Mouse (Mus musculus) neural tube, embryonic 12.5 days (tissue): ENCODE measurements around the gene Kcnh3. TPM values are rescaled to one million over a fixed set of nuclear protein-coding genes. Genes with fewer than 3 reads are reported as not detected.
"Not testable (repeated sequence)": the region's sequence is repeated elsewhere in the genome, so short reads cannot be mapped to it uniquely, and the experiment has no call there.

Experiments used
- ATAC-seq: fragments of 200-750 bp; cut with Nextera tagmentation; 2 replicates; pipeline ENCODE4 v1.8.0; 2017; ENCODE audit warnings: low read depth, mild to moderate bottlenecking, moderate TSS enrichment, moderate library complexity; ENCODE audit not compliant: low FRiP score
- H3K27ac ChIP-seq: fragments of 300-500 bp; sonication (generic); 2 replicates; pipeline ENCODE4 v1.5.1; 2016
- H3K27me3 ChIP-seq: fragments of 300-500 bp; sonication (generic); replicated peaks from 2 replicates; pipeline ENCODE4 v1.6.1; 2016; ENCODE audit warnings: mild to moderate bottlenecking
- H3K36me3 ChIP-seq: fragments of 300-500 bp; sonication (generic); 2 replicates; pipeline ENCODE4 v1.6.1; 2016; ENCODE audit warnings: mild to moderate bottlenecking
- H3K4me1 ChIP-seq: fragments of 300-500 bp; sonication (generic); 2 replicates; pipeline ENCODE4 v1.6.1; 2016
- H3K4me2 ChIP-seq: fragments of 300-500 bp; sonication (generic); replicated peaks from 2 replicates; pipeline ENCODE4 v1.6.1; 2016; ENCODE audit warnings: mild to moderate bottlenecking
- H3K4me3 ChIP-seq: fragments of 300-500 bp; sonication (generic); 2 replicates; pipeline ENCODE4 v1.5.1; 2016
- H3K9ac ChIP-seq: fragments of 300-500 bp; sonication (generic); 2 replicates; pipeline ENCODE4 v1.6.1; 2016; ENCODE audit warnings: mild to moderate bottlenecking
- H3K9me3 ChIP-seq: fragments of 300-500 bp; sonication (generic); 2 replicates; pipeline ENCODE4 v1.6.1; 2016; ENCODE audit warnings: mild to moderate bottlenecking
- WGBS: fragments of 180-500 bp; shearing (Covaris S2); methylation state at CpG from one replicate; pipeline ENCODE4 v1.1.7; 2016; 5-methylcytosine and 5-hydroxymethylcytosine counted together
- polyA plus RNA-seq: library from polyadenylated mRNA; unstranded; fragments of >200 nt; fragmentation: Nextera tagmentation; extraction: Ambion mirVana; gene quantifications from 2 replicates; pipeline ENCODE4 v1.2.1, GENCODE M21; 2016

Kcnh3 gene
- polyA plus RNA-seq, 1 experiment from 2014 or later: 0.51 TPM

DNA sequence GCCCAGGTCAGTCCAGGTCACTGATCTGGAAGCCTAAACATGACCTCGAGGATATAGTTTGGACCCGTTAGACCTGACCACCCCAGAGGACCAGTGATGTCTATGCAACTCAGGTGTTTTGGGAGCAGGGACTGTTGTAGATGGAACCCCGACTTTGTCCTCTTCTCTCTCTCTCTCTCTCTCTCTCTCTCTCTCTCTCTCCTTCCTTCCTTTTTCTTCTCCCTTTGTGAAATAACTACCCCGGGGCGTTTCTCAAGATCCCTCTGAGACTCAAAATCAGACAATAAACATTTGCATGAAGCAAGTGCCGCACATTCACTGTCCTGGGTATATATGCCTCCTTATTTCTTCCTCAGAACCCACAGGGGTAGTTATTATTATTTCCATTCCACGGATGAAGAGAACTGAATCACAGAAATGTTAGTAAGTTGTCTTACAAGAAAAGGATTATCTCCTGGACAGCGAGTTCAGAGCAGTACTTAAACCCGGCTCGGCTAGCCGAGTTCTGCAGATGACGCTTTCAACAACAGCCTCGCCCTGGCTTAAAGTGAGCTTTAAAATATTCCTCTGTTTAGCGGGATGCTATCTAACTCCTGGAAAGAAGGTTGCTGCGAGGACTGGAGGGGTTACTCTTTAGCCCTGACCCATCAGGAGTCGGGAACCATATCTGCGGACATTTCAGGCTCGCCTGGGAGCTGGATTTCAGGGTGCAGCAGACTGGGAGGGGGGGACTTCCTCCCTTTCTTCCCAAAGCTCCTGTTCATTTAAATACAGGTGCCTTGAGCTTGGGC, 1.7 kb upstream of the Kcnh3 start:
- 6% methylated on average over 18 of the region's 18 CpGs for WGBS
- ATAC-seq: no peak
- H3K27ac ChIP-seq: no peak overlapping the region
- H3K9me3 ChIP-seq: no peaks in the 10 kb centered on the region
- peak overlapping the region; percentile 61 for H3K4me2 ChIP-seq
- H3K4me3 ChIP-seq: peak overlapping the region; percentile 38
- no peaks in the 10 kb centered on the region for H3K36me3 ChIP-seq
- no peak overlapping the region for H3K9ac ChIP-seq
- peaks cover 87% of the 10 kb centered on the region for H3K27me3 ChIP-seq
- peaks cover 30% of the 10 kb centered on the region for H3K4me1 ChIP-seq

DNA sequence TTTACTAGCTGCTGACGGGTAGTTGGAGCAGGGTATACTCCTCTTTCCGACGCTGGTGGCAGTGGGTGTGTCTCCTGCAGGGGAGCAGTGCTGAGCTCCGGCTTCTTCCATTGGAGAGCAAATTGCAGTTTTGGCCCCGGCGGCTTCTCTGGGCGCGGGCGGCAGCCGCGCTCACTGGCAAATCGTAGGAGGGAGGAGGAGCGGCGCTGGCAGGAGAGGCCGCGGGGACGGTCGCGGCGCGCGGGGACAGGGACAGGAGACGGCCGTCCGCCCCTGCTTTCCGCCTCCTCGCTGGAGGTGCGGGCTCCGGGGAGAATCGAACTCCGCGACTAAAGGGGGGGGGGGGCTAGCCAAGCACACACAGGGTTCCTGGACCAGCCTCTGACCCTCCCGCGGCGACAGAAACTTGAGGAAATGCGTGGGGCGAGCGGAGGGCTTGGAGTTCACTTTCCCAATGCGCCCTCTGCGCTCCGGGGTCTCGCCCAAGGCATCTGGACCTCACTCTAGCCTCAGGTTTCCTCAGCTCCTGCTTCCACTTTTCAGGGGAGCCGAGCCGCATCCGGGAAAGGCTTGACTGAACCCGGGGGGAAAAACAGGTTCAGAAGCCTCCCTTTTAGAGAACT, 965 bp upstream of the Kcnh3 start:
- ATAC-seq: no peak
- peaks cover 30% of the 10 kb centered on the region for H3K4me1 ChIP-seq
- under 1% methylated on average over 46 of the region's 46 CpGs for WGBS

DNA sequence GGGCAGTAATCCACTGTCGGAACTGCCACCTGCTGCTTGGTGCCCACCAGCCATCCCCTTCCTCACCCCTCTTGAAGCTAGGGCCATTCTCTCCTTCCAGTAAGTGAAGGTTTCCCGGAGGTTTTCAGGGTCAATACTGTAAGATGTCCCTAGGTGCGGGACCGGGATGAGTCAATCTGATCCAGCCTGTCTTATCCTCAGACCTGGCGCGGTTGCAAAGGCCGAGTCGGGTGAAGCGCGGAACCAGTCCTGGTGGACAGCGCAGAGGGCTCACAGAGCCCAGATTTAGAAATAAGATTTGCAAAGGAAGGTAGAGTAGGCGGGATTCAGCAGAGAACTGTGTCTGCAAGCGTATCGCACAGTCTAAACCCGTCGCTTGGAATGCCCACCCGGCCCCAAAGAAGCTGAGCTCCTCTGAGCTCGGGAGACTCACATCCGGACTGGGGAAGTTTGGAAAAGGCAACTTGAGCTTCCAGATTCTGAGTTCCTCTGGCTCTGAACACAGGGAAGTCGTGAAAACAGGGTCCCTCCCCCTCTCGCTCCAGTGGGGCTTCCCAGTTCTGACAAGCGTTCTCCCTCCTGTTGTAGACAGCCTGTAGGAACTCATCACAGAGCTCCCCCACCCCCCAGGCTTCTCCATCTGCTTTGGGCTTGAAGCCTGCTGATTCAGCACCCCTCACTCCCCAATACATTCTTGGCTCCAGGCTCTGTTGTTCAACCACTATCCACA, 585 bp downstream of the Kcnh3 start:
- under 1% methylated on average over 22 of the region's 22 CpGs for WGBS
- ATAC-seq: no peak
- Histone ChIP-seq H3K27ac (no peak overlapping the region), H3K36me3 (no peaks in the 10 kb centered on the region), H3K9me3 (no peaks in the 10 kb centered on the region), H3K27me3 (peaks cover 98% of the 10 kb centered on the region), H3K4me1 (peaks cover 30% of the 10 kb centered on the region), H3K4me3 (peak overlapping the region; percentile 38), H3K4me2 (peak overlapping the region; percentile 61), H3K9ac (no peak overlapping the region)

More for the DNA sequence above, 965 bp upstream of the Kcnh3 start:
- Histone ChIP-seq H3K4me2 (peak overlapping the region; percentile 61), H3K36me3 (no peaks in the 10 kb centered on the region), H3K27ac (no peak overlapping the region), H3K9me3 (no peaks in the 10 kb centered on the region), H3K27me3 (peaks cover 94% of the 10 kb centered on the region), H3K4me3 (peak overlapping the region; percentile 38), H3K9ac (no peak overlapping the region)

DNA sequence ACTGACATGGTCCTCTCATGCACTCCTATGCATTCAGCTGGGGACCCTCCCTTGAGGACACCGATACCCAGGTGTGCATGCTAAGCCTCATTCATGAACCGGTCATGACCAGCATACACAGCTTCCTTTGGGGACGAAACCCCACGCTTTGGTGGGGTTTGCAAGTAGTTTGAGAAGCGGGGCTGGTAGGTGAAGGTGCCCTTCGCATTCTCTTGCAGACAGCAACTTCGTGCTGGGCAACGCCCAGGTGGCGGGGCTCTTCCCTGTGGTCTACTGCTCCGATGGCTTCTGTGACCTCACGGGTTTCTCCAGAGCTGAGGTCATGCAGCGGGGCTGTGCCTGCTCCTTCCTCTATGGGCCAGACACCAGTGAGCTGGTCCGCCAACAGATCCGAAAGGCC, 1.4 kb downstream of the Kcnh3 start:
- Histone ChIP-seq H3K9ac (no peak overlapping the region), H3K9me3 (no peaks in the 10 kb centered on the region), H3K4me1 (peaks cover 30% of the 10 kb centered on the region), H3K27ac (no peak overlapping the region), H3K4me2 (no peak overlapping the region), H3K4me3 (no peak overlapping the region), H3K27me3 (peaks cover 99% of the 10 kb centered on the region), H3K36me3 (no peaks in the 10 kb centered on the region)
- no peak for ATAC-seq
- WGBS: 18% methylated on average over 14 of the region's 14 CpGs

DNA sequence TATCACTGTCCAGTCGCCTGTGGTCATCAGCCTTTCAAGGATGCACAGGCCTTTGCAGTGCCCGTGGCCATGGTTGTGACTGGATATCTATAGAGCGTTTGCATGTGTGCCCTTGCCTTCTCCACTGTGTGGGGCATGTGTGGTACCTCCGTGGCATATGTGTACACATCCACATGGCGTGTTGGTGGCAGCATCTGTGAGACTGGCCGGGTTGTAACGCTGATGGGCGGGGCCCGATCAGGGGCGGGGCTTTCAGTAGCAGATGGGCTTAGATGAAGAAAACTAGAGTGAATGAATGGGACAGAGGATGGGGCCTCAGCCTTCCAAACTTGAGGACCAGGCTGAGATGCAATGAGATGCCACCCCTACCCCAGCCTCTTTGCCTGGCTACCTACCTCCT, 7.3 kb downstream of the Kcnh3 start:
- H3K4me3 ChIP-seq: no peak overlapping the region
- no peaks in the 10 kb centered on the region for H3K9me3 ChIP-seq
- H3K9ac ChIP-seq: no peak overlapping the region
- peaks cover 2% of the 10 kb centered on the region; the same call in 1 of the 2 replicates for H3K4me1 ChIP-seq
- H3K36me3 ChIP-seq: no peaks in the 10 kb centered on the region
- H3K27me3 ChIP-seq: peaks cover 46% of the 10 kb centered on the region
- no peak overlapping the region for H3K27ac ChIP-seq
- WGBS: 71% methylated on average over 10 of the region's 10 CpGs
- ATAC-seq: no peak
- H3K4me2 ChIP-seq: no peak overlapping the region

DNA sequence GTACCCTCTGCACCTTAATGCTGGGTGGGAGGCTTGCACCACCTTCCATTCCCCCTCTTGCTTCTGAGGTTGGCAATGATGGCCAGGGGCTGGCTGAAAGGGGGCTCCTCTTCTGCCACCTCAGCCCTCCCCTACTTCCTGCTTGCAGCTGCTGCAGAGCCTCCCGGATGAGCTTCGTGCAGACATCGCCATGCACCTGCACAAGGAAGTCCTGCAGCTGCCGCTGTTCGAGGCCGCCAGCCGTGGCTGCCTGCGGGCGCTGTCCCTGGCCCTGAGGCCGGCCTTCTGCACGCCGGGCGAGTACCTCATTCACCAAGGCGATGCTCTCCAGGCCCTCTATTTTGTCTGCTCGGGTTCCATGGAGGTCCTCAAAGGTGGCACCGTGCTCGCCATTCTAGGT, 9.1 kb downstream of the Kcnh3 start:
- 68% methylated on average over 17 of the region's 17 CpGs for WGBS
- peaks cover 28% of the 10 kb centered on the region for H3K27me3 ChIP-seq

DNA sequence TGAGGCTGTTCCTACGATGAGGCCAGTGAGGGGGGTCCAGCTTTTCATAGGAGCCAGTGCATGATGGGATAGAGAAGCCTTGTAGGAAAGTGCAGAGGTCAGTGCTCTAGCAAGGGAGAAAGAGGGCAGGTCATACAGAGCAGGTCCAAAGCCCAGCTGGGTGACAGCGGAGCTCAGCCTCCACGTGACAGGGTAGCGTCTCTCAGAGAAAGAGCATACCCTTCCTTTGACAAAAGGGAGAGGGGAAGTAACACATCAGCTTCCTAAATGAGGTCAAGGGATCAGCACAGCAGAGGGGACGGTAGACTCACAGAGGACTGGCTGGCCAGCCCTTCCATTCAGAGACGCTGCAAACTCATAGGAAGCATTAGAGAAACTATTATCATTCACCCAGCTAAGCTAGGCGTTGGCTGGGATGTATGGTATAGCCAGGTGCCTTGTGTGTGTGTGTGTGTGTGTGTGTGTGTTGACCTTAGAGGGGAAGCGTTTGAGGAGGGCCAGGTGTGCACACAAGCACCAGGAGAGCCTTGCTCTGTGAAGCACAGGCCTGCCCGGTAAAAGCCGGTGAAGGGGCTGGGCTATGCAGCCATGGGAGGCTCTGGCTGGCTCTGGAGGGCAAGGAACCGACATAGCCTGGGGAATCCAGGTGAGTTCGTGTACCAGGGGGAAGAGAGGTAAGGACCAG, 9.8 kb downstream of the Kcnh3 start:
- H3K4me1 ChIP-seq: peaks cover 5% of the 10 kb centered on the region
- no peak for ATAC-seq
- no peak overlapping the region for H3K4me3 ChIP-seq
- WGBS: 64% methylated on average over 12 of the region's 12 CpGs
- H3K27ac ChIP-seq: no peak overlapping the region
- no peaks in the 10 kb centered on the region for H3K36me3 ChIP-seq
- no peak overlapping the region for H3K9ac ChIP-seq
- H3K4me2 ChIP-seq: no peak overlapping the region
- no peaks in the 10 kb centered on the region for H3K9me3 ChIP-seq
- H3K27me3 ChIP-seq: peaks cover 21% of the 10 kb centered on the region

More for the DNA sequence above, 9.1 kb downstream of the Kcnh3 start:
- no peak for ATAC-seq
- Histone ChIP-seq H3K4me2 (no peak overlapping the region), H3K36me3 (no peaks in the 10 kb centered on the region), H3K27ac (no peak overlapping the region), H3K9ac (no peak overlapping the region), H3K4me3 (no peak overlapping the region), H3K4me1 (peaks cover 5% of the 10 kb centered on the region), H3K9me3 (no peaks in the 10 kb centered on the region)

DNA sequence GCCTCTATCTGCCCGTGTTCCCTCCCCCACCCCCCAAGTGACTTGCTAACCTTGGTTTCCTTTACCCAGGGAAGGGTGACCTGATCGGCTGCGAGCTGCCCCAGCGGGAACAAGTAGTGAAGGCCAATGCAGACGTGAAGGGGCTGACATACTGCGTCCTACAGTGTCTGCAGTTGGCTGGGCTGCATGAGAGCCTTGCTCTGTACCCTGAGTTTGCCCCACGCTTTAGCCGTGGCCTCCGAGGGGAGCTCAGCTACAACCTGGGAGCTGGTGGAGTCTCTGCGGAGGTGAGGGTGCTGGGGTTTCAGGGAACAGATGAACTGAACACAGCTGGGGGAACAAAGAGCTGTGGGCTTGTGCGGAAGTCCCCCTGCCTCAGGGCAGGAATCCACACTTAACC, 13.3 kb downstream of the Kcnh3 start:
- Histone ChIP-seq H3K4me3 (no peak overlapping the region), H3K4me2 (no peak overlapping the region), H3K9me3 (no peaks in the 10 kb centered on the region), H3K27me3 (peaks cover 4% of the 10 kb centered on the region), H3K36me3 (peaks cover 24% of the 10 kb centered on the region), H3K4me1 (peaks cover 5% of the 10 kb centered on the region), H3K9ac (no peak overlapping the region), H3K27ac (no peak overlapping the region)
- no peak for ATAC-seq
- WGBS: 65% methylated on average over 11 of the region's 11 CpGs

DNA sequence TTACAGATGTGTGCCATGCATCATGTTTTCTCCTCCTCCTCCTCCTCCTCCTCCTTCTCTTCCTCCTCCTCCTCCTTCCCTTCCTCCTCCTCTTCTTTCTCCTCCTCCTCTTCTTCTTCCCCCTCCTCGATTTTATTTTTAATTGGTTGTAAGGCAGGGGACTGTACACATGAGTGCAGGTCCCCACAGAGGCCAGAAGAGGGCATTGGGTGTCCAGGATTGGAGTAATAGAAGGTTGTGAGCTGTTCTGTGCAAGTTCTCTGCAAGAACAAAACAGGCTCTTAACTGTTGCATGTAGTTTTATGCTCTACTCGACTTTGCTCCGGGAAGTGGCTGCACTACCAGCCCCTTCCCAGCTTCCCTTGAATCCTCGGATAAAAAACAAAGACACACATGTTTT, 15.5 kb downstream of the Kcnh3 start:
- H3K9ac ChIP-seq: no peak overlapping the region
- peaks cover 3% of the 10 kb centered on the region; the same call in 1 of the 2 replicates for H3K4me1 ChIP-seq
- 79% methylated on average over 4 of the region's 4 CpGs for WGBS
- no peaks in the 10 kb centered on the region for H3K9me3 ChIP-seq
- no peak for ATAC-seq
- no peak overlapping the region for H3K27ac ChIP-seq
- no peak overlapping the region for H3K4me3 ChIP-seq
- no peak overlapping the region for H3K4me2 ChIP-seq
- no peaks in the 10 kb centered on the region for H3K27me3 ChIP-seq
- peaks cover 45% of the 10 kb centered on the region for H3K36me3 ChIP-seq

DNA sequence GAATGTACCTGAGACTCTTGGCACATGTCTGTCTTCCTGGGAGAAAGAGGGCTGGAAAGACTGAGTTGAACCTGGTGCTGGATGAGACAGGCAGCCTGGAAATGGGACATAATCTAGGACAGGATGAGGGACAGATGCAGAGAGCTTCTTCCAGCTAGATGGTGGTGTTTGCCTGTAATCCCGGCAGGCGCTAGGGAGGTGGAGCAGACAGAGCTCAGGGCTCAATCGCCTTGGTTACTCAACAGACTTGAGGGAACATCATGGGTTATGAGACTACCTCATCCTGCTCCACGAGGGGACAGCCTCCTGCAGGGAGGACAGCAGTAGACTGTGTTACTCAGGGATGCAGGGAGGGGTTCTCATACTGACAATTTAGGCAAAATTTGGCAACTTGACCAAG, 16.6 kb downstream of the Kcnh3 start:
- Histone ChIP-seq H3K9me3 (no peaks in the 10 kb centered on the region), H3K4me2 (no peak overlapping the region), H3K36me3 (peaks cover 55% of the 10 kb centered on the region), H3K4me3 (no peak overlapping the region), H3K4me1 (peaks cover 3% of the 10 kb centered on the region; the same call in 1 of the 2 replicates), H3K9ac (no peak overlapping the region), H3K27me3 (no peaks in the 10 kb centered on the region), H3K27ac (no peak overlapping the region)
- WGBS: 79% methylated on average over 4 of the region's 4 CpGs
- no peak for ATAC-seq

DNA sequence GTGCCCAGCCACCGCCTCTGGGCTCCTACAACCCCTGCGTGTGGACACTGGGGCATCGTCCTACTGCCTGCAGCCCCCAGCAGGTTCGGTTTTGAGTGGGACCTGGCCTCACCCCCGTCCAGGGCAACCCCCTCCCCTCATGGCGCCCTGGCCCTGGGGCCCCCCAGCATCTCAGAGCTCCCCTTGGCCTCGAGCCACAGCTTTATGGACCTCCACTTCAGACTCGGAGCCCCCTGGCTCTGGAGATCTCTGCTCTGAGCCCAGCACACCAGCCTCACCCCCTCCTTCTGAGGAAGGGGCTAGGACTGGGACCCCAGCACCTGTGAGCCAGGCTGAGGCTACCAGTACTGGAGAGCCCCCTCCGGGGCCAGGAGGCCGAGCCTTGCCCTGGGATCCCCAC, 17.4 kb downstream of the Kcnh3 start:
- H3K4me3 ChIP-seq: no peak overlapping the region
- WGBS: 91% methylated on average over 10 of the region's 10 CpGs
- ATAC-seq: no peak
- H3K9me3 ChIP-seq: no peaks in the 10 kb centered on the region
- peaks cover 63% of the 10 kb centered on the region for H3K36me3 ChIP-seq
- H3K27me3 ChIP-seq: no peaks in the 10 kb centered on the region
- H3K4me1 ChIP-seq: peaks cover 3% of the 10 kb centered on the region; the same call in 1 of the 2 replicates
- no peak overlapping the region for H3K27ac ChIP-seq
- no peak overlapping the region for H3K9ac ChIP-seq
- H3K4me2 ChIP-seq: no peak overlapping the region

DNA sequence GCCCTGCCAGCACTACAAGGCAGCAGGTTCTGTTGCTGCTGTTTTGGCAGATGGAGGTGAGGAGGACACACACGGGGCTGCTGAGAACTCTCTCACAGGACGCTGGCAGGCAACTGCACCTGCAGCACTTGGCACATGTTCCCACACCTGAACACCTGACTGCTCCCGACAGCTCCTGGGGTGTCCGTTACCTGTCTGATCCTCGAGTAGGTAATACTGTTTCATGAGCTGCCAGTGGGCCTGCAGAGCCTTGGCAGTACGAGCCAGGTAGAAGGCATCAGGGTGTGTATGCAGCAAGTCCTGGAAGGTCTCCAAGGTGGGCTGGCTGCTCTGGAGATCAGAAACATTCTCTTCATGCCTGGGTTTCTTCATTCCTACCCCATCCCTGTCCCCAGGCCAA, 22.1 kb downstream of the Kcnh3 start:
- not testable (repeated sequence) for H3K27ac ChIP-seq, H3K4me2 ChIP-seq, H3K27me3 ChIP-seq, H3K4me3 ChIP-seq, ATAC-seq, H3K9ac ChIP-seq, H3K9me3 ChIP-seq, H3K4me1 ChIP-seq
- WGBS: 94% methylated on average over 6 of the region's 6 CpGs
- peaks cover 81% of the 10 kb centered on the region for H3K36me3 ChIP-seq
